Mouse (Mus musculus): ENCODE measurements around the gene Setdb2. TPM values are rescaled to one million over a fixed set of nuclear protein-coding genes. Genes with fewer than 3 reads are reported as not detected.
A peak's percentile ranks its signal among the peaks of the same experiment; 100 is the strongest.
"Not testable (repeated sequence)": the region's sequence is repeated elsewhere in the genome, so short reads cannot be mapped to it uniquely, and the experiment has no call there.

Setdb2 gene
- total RNA-seq (2021) = 10 to 100 TPM; 10.2 to 12.4 TPM

GRCm38 (mm10) chr14:59440558-59441471 lies at the start of gene Setdb2, which contains the start of gene Cab39l:
Setdb2 (minus strand) TSS chr14:59440884.
Cab39l (plus strand) TSS chr14:59440972.
- intact Hi-C loops (cut with DNase I) = loop anchor here (1.0 to 5.0 kb wide), 3 partner anchors 44 to 239 kb away; partner anchors contain the start of genes Phf11c and Rcbtb1

DNA sequence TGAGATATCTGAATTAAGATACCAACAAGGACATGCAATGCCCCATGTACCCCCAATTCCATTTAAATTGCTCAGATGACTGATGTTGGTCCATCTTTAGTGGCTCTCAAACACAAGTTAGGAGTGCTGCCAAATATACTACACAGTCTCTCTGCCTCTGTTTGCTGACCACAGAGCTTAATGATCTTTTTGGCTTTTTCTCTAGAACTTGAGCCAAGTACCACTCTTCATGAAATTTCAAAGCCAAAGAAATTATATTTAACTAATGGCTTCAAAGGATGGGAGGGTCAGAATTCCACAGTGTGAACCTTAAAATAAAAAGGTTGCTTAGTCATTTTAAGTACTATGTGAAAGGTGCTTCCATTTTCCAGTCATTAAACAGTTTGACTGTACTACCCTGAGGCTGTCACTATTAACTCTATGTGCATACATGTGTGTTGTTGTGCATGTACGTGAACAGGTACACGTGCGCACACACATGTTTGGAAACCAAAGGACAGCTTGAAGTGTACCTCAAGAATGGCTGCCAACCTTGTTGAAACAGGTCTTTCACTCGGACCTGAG lies 44.6 kb upstream of the Setdb2 start:
- intact Hi-C loops (cut with DNase I) = no loop called here

More at GRCm38 (mm10) chr14:59440558-59441471, at the start of gene Setdb2, which contains the start of gene Cab39l:
- peak; percentile 93 to 95 for DNase-seq

DNA sequence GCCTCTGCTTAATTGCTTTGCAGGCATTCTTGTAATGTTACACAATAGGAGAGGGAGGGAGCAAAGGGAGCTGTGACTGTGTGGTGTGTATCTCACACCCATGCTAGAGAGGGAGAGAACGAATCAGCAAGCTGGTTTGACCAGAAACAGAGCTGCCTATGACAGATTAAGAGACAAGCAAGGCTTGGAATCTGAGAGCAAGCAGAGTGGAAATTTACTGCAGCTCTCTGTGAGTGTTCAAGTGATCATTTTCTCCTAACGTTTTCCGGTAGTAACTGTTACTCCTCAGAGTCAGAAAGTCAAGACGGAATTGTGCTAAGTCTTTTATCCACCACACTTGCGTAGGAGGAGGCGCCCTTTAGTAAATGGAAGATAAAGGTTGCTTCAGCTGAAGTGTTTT lies 38.0 kb upstream of the Setdb2 start:
- DNase-seq = peak; percentile 13 to 25
- intact Hi-C loops (cut with DNase I) = no loop called here

More for the DNA sequence above, 44.6 kb upstream of the Setdb2 start:
- no peak for DNase-seq

- intact Hi-C loops (cut with DNase I) = no loop called here
- DNase-seq = peak; percentile 9 to 17
These were observed 30.1 kb upstream of the Setdb2 start for GRCm38 (mm10) chr14:59470781-59471180.

GRCm38 (mm10) chr14:59467798-59468197 lies 27.1 kb upstream of the Setdb2 start:
- intact Hi-C loops (cut with DNase I) = loop anchor here (1.0 kb wide), 1 partner anchor 89 kb away; no protein-coding TSS in a partner anchor
- DNase-seq = no peak

GRCm38 (mm10) chr14:59466503-59466902 lies 25.8 kb upstream of the Setdb2 start:
- intact Hi-C loops (cut with DNase I) = no loop called here

DNA sequence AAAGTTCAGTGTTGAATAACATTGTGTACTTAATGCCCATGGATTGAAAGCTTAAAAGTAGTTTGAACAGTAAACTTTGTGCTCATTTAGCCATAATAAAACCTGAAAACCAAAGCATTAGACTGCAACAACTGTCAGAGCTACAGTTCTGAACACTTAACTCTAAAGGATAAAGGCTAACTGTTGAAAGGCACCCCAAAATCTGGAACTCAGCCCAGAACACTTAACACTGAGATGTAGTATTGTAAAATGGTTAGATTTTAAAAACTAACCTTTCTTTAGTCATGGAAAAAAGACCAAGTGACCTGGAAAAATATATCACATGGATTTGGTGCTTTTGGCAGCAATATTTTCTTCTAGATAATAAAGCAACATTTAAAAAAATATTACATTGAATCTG lies 7.3 kb upstream of the Setdb2 start:
- no peak for DNase-seq
- intact Hi-C loops (cut with DNase I) = no loop called here

More at GRCm38 (mm10) chr14:59466503-59466902, 25.8 kb upstream of the Setdb2 start:
- DNase-seq = no peak

GRCm38 (mm10) chr14:59445421-59445820 lies 4.7 kb upstream of the Setdb2 start:
- intact Hi-C loops (cut with DNase I) = no loop called here
- no peak for DNase-seq

DNA sequence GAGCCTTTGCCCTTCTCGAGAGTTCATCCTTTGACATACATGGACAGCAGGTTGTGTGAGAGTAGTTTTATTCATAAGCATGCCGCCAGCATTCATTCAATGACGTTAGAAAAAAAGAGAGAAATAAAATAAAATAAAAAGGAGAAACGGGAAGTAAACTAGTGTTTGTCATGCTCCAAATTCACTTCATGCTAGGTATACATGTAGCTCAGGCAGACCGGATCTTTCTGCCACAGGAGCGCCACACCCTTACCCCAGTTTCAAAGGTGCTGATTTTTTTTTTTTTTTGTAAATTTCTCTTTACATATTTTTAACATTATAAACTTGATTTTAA lies 755 bp upstream of the Setdb2 start:
- intact Hi-C loops (cut with DNase I) = loop anchor here (1.0 to 5.0 kb wide), 3 partner anchors 44 to 239 kb away; partner anchors contain the start of genes Phf11c and Rcbtb1
- DNase-seq = no peak

GRCm38 (mm10) chr14:59440039-59440438 lies 645 bp downstream of the Setdb2 start:
- DNase-seq = no peak
- intact Hi-C loops (cut with DNase I) = loop anchor here (5.0 kb wide), 2 partner anchors 43 to 238 kb away; partner anchors contain the start of genes Phf11c and Rcbtb1

DNA sequence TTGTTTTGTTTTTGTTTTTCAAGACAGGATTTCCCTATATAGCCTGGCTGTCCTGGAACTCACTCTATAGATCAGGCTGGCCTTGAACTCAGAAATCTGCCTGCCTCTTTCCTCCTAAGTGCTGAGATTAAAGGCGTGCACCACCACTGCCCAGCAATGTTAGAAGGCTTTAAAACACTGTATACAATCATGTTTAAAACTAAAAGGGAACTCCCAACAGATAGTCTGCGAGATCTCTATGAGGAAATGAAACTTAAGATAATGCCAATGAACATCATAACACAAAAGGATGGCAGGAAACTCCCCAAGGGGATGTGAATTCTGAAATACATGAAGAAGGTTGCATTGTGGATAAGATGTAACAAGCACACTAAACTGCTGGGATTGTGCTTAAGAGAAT lies 2.2 kb downstream of the Setdb2 start:
- intact Hi-C loops (cut with DNase I) = no loop called here

DNA sequence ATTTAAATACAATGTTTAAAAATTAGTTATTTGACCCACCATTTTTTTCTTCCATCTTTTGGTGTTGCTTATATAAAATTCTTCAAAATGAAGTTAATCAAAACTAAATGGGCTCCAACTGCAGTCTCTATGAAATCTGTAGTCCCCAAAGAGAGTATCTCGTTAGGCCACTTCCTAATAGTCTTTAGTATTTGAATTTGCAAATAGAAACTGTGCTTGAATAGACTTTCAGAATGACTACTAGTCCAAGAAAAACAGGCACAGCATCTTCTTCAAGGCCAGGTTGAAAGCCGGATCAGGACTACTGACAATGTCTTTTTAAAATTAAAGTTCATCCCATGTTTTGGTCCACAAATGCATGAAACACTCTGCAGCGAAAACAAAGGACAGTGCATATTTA lies 3.3 kb downstream of the Setdb2 start:
- DNase-seq = no peak
- intact Hi-C loops (cut with DNase I) = no loop called here

More for the DNA sequence above, 2.2 kb downstream of the Setdb2 start:
- DNase-seq = no peak

DNA sequence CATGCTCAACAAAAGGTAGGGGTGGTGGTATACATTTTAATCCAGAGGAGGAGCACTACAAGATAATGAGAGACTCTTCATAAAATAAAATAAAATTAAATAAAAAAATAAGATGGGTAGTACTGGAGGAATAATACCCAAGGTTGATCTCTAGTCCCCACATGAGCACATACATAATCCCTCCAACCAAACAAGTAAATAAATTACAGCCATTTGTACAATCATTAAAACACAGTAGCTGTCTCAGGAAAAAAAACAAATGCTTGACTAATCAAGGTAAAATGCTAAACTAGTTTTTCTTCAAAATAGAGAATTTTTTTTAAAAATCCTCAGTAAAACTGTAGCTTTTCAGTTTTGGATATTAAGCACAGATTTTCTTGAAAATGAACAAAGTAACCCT lies 5.5 kb downstream of the Setdb2 start:
- DNase-seq = no peak
- intact Hi-C loops (cut with DNase I) = no loop called here

DNA sequence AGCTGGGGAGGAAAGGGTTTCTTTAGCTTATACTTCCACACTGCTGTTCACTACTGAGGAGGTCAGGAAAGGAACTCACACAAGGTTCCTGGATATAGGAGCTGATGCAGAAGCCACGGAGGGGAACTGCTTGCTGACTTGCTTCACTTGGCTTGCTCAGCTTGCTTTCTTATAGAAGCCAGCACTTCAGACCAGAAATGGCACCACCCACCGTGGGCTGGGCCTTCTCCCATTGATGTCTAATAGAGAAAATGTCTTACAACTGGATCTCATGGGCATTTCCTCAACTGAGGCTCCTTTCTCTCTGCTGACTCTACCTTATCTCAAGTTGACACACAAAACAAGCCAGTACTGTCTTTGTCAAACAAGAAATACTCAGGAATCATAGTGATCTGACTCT lies 6.8 kb downstream of the Setdb2 start:
- no peak for DNase-seq
- intact Hi-C loops (cut with DNase I) = no loop called here

DNA sequence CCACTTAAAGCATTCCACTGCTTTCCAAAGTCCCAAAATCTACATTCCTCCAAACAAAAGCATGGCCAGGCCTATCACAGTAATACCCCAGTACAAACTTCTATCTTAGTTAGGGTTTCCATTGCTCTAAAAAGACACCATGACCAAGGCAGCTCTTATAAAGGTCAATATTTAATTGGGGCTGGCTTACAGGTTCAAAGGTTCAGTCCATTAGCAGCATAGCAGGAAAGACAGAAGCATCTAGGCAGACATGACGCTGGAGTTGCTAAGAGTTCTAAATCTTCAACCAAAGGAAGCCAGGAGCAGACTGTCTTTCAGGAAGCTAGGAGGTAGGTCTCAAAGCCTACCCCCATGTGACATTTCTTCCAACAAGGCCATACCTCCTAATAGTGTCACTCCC lies 10.1 kb downstream of the Setdb2 start:
- intact Hi-C loops (cut with DNase I) = no loop called here
- no peak for DNase-seq

- no peak for DNase-seq
- intact Hi-C loops (cut with DNase I) = no loop called here
These were observed 17.6 kb downstream of the Setdb2 start for GRCm38 (mm10) chr14:59422912-59423663.

DNA sequence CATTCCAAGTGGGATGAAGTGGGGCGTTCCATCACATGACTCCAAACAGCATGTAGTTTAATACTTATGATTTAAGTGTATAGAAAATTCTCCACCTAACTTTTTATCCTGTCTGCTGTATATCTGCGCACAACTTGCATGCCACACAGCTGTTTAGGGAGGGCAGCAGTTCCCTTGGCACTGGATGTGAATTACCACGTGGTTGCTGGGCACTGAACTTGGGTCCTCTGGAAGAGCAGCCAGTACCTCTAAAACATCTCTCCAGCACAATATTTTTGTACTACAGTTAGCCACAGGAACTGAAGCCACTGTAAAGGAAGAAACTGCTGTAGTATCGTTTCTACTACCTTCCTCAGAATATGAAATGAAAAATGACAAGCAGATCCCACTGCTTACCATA lies 22.5 kb downstream of the Setdb2 start:
- intact Hi-C loops (cut with DNase I) = no loop called here
- DNase-seq = no peak

GRCm38 (mm10) chr14:59414979-59415378 lies 25.7 kb downstream of the Setdb2 start:
- DNase-seq; intact Hi-C loops (cut with DNase I): not testable (repeated sequence)

DNA sequence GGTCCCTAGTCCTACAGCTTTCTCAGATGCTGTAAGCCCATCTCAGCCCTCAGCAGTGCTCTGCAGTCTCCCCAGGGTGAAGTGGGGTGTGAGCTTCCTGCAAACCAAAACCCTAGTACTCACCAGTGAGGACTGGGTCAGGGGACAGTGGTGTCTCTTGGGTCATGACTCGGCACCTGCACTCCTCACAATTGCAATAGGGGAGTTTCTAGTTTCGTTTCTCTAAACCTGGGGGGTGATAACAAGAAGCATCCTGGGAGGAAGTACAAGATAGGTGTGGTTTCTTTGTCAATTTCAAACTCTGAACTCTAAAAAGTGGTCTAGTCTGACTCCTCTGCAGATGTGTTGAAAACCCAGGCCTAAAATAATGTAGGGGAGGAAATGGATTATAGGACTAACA lies 43.7 kb downstream of the Setdb2 start:
- intact Hi-C loops (cut with DNase I) = loop anchor here (5.0 kb wide), 1 partner anchor 45 kb away; the partner anchor contains the start of genes Cab39l and Setdb2
- DNase-seq = no peak

DNA sequence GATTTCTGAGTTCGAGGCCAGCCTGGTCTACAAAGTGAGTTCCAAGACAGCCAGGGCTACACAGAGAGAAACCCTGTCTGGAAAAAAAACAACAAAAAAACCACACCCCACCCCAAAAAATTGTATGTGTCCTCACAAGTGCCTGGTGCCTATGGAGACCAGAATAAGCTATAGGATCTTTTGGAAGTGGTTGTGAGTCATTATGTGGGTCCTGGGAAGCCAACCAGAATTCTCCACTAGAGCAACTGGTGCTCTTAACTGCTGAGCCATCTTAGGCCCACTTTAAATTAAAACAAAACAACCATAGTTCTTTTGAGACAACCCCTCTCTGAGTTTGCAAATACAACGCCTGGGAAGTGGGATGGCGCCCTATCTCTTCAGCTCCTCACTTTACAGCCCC lies 45.4 kb downstream of the Setdb2 start, which contains the start of gene Phf11c:
Gene Phf11c, minus strand, starts transcription at position 101 of the 400 bp plus-strand sequence.
- intact Hi-C loops (cut with DNase I) = loop anchor here (5.0 kb wide), 1 partner anchor 47 kb away; the partner anchor contains the start of genes Cab39l and Setdb2

More for the DNA sequence above, 45.4 kb downstream of the Setdb2 start, which contains the start of gene Phf11c:
- no peak for DNase-seq
